Mouse (Mus musculus): ENCODE results near the gene Cyp1b1. TPM values are rescaled to one million over a fixed set of nuclear protein-coding genes. Genes with fewer than 3 reads are reported as not detected.

Gene Cyp1b1
- total RNA-seq, 1 experiment from 2014 or later = 21.2 TPM

Other genes with a start within 250 kb of the Cyp1b1 start
- 163 and 175 TPM in 2 replicates for gene Rmdn2, start 103.2 kb downstream of the Cyp1b1 start, total RNA-seq (2021)
- 85.4 and 102 TPM in 2 replicates for gene Atl2, start 181.1 kb upstream of the Cyp1b1 start, total RNA-seq (2021)

All from adrenal gland, postnatal 14 days (tissue).